Mouse (Mus musculus) forebrain, embryonic 15.5 days (tissue): ENCODE data around the gene Dars. TPM values are rescaled to one million over a fixed set of nuclear protein-coding genes. Genes with fewer than 3 reads are reported as not detected.

Experiments used
- ATAC-seq: fragments of 200-750 bp; cut with Nextera tagmentation; replicated peaks from 2 replicates; pipeline ENCODE4 v1.8.0; 2017; ENCODE audit warnings: mild to moderate bottlenecking, moderate TSS enrichment, moderate library complexity
- H3K27ac ChIP-seq: fragments of 300-500 bp; sonication (generic); replicated peaks from 2 replicates; pipeline ENCODE4 v1.5.1; 2015; ENCODE audit warnings: mild to moderate bottlenecking, inconsistent platforms
- H3K27me3 ChIP-seq: fragments of 300-500 bp; sonication (generic); 2 replicates; pipeline ENCODE4 v1.6.1; 2015; ENCODE audit warnings: inconsistent platforms
- H3K36me3 ChIP-seq: fragments of 300-500 bp; sonication (generic); 2 replicates; pipeline ENCODE4 v1.6.1; 2015; ENCODE audit warnings: mild to moderate bottlenecking, inconsistent platforms
- H3K4me1 ChIP-seq: fragments of 300-500 bp; sonication (generic); 2 replicates; pipeline ENCODE4 v1.6.1; 2015; ENCODE audit warnings: inconsistent platforms
- H3K4me2 ChIP-seq: fragments of 300-500 bp; sonication (generic); replicated peaks from 2 replicates; pipeline ENCODE4 v1.6.1; 2015; ENCODE audit warnings: mild to moderate bottlenecking, inconsistent platforms
- H3K4me3 ChIP-seq: fragments of 300-500 bp; sonication (generic); 2 replicates; pipeline ENCODE4 v1.5.1; 2015; ENCODE audit warnings: mild to moderate bottlenecking, inconsistent platforms
- H3K9ac ChIP-seq: fragments of 300-500 bp; sonication (generic); replicated peaks from 2 replicates; pipeline ENCODE4 v1.6.1; 2015; ENCODE audit warnings: mild to moderate bottlenecking, inconsistent platforms
- H3K9me3 ChIP-seq: fragments of 300-500 bp; sonication (generic); 2 replicates; pipeline ENCODE4 v1.6.1; 2016; ENCODE audit warnings: inconsistent platforms
- WGBS: fragments of 180-500 bp; shearing (Covaris S2); methylation state at CpG from one replicate; pipeline ENCODE4 v1.1.7; 2015; ENCODE audit warnings: mixed read lengths; 5-methylcytosine and 5-hydroxymethylcytosine counted together
- polyA plus RNA-seq: library from polyadenylated mRNA; unstranded; fragments of >200 nt; fragmentation: Nextera tagmentation; extraction: Ambion mirVana; gene quantifications from 2 replicates; pipeline ENCODE4 v1.2.1, GENCODE M21; 2015

Dars gene
- polyA plus RNA-seq, 1 experiment from 2014 or later: 141 TPM

- 86% methylated on average over 7 of the region's 7 CpGs for WGBS
- Histone ChIP-seq H3K4me1 (no peaks in the 10 kb centered on the region), H3K36me3 (no peaks in the 10 kb centered on the region), H3K9ac (no peak overlapping the region), H3K4me3 (no peak overlapping the region), H3K9me3 (no peaks in the 10 kb centered on the region), H3K27ac (no peak overlapping the region), H3K4me2 (no peak overlapping the region), H3K27me3 (no peaks in the 10 kb centered on the region)
- no peak for ATAC-seq
Observed at GRCm38 (mm10) chr1:128447206-128447902, 30.2 kb upstream of the Dars start.

GRCm38 (mm10) chr1:128443890-128444839, 27.0 kb upstream of the Dars start:
- no peak overlapping the region for H3K27ac ChIP-seq
- 64% methylated on average over 9 of the region's 9 CpGs for WGBS
- H3K27me3 ChIP-seq: no peaks in the 10 kb centered on the region
- H3K9ac ChIP-seq: no peak overlapping the region
- no peak for ATAC-seq
- peaks cover 8% of the 10 kb centered on the region; the same call in 1 of the 2 replicates for H3K4me1 ChIP-seq
- no peaks in the 10 kb centered on the region for H3K9me3 ChIP-seq
- H3K4me3 ChIP-seq: no peak overlapping the region
- H3K36me3 ChIP-seq: no peaks in the 10 kb centered on the region
- H3K4me2 ChIP-seq: no peak overlapping the region

- no peak overlapping the region for H3K4me2 ChIP-seq
Observed at GRCm38 (mm10) chr1:128441129-128441473, 23.9 kb upstream of the Dars start.

GRCm38 (mm10) chr1:128440386-128441128, 23.4 kb upstream of the Dars start:
- Histone ChIP-seq H3K9me3 (no peaks in the 10 kb centered on the region), H3K4me3 (no peak overlapping the region), H3K9ac (no peak overlapping the region), H3K4me2 (no peak overlapping the region), H3K27ac (no peak overlapping the region), H3K27me3 (no peaks in the 10 kb centered on the region), H3K4me1 (peaks cover 8% of the 10 kb centered on the region; the same call in 1 of the 2 replicates), H3K36me3 (no peaks in the 10 kb centered on the region)
- 0 out of 2 replicates have a peak, but pooled peaks have one; percentile 53 for ATAC-seq
- WGBS: 26% methylated on average over 16 of the region's 16 CpGs

More at GRCm38 (mm10) chr1:128441129-128441473, 23.9 kb upstream of the Dars start:
- Histone ChIP-seq H3K4me3 (no peak overlapping the region), H3K4me1 (peaks cover 8% of the 10 kb centered on the region; the same call in 1 of the 2 replicates), H3K36me3 (no peaks in the 10 kb centered on the region), H3K9me3 (no peaks in the 10 kb centered on the region), H3K27ac (no peak overlapping the region), H3K27me3 (no peaks in the 10 kb centered on the region), H3K9ac (no peak overlapping the region)
- ATAC-seq: 0 out of 2 replicates have a peak, but pooled peaks have one; percentile 16
- WGBS: 39% methylated on average over 5 of the region's 5 CpGs

GRCm38 (mm10) chr1:128439618-128440017, 22.4 kb upstream of the Dars start:
- Histone ChIP-seq H3K9ac (no peak overlapping the region), H3K4me2 (no peak overlapping the region), H3K36me3 (no peaks in the 10 kb centered on the region), H3K27ac (no peak overlapping the region), H3K4me3 (no peak overlapping the region), H3K9me3 (no peaks in the 10 kb centered on the region), H3K27me3 (no peaks in the 10 kb centered on the region), H3K4me1 (peaks cover 8% of the 10 kb centered on the region; the same call in 1 of the 2 replicates)
- ATAC-seq: no peak
- WGBS: 99% methylated on average over 4 of the region's 4 CpGs

- Histone ChIP-seq H3K4me2 (no peak overlapping the region), H3K9me3 (no peaks in the 10 kb centered on the region), H3K4me1 (peaks cover 8% of the 10 kb centered on the region; the same call in 1 of the 2 replicates), H3K36me3 (no peaks in the 10 kb centered on the region), H3K9ac (no peak overlapping the region), H3K27me3 (no peaks in the 10 kb centered on the region), H3K27ac (no peak overlapping the region), H3K4me3 (no peak overlapping the region)
- 89% methylated on average over 5 of the region's 5 CpGs for WGBS
- no peak for ATAC-seq
Observed at GRCm38 (mm10) chr1:128438526-128438925, 21.4 kb upstream of the Dars start.

GRCm38 (mm10) chr1:128437276-128437675, 20.1 kb upstream of the Dars start:
- Histone ChIP-seq H3K4me3 (no peak overlapping the region), H3K36me3 (no peaks in the 10 kb centered on the region)
- 41% methylated on average over 1 of the region's 1 CpGs for WGBS

GRCm38 (mm10) chr1:128436015-128436414, 18.8 kb upstream of the Dars start:
- no peaks in the 10 kb centered on the region for H3K36me3 ChIP-seq
- H3K4me1 ChIP-seq: peaks cover 7% of the 10 kb centered on the region; the same call in 1 of the 2 replicates
- H3K9ac ChIP-seq: no peak overlapping the region
- no peak for ATAC-seq
- no peak overlapping the region for H3K4me2 ChIP-seq
- H3K27me3 ChIP-seq: no peaks in the 10 kb centered on the region
- WGBS: 92% methylated on average over 3 of the region's 3 CpGs
- H3K4me3 ChIP-seq: no peak overlapping the region
- H3K27ac ChIP-seq: no peak overlapping the region
- no peaks in the 10 kb centered on the region for H3K9me3 ChIP-seq

More at GRCm38 (mm10) chr1:128437276-128437675, 20.1 kb upstream of the Dars start:
- Histone ChIP-seq H3K4me2 (no peak overlapping the region), H3K9me3 (no peaks in the 10 kb centered on the region), H3K27me3 (no peaks in the 10 kb centered on the region), H3K27ac (no peak overlapping the region), H3K9ac (no peak overlapping the region), H3K4me1 (peaks cover 8% of the 10 kb centered on the region; the same call in 1 of the 2 replicates)
- ATAC-seq: no peak

- WGBS: 87% methylated on average over 4 of the region's 4 CpGs
- H3K36me3 ChIP-seq: no peaks in the 10 kb centered on the region
Observed at GRCm38 (mm10) chr1:128435551-128435950, 18.4 kb upstream of the Dars start.

GRCm38 (mm10) chr1:128424928-128425327, 7.8 kb upstream of the Dars start:
- Histone ChIP-seq H3K36me3 (no peaks in the 10 kb centered on the region), H3K27ac (no peak overlapping the region), H3K9me3 (no peaks in the 10 kb centered on the region), H3K27me3 (no peaks in the 10 kb centered on the region), H3K4me3 (no peak overlapping the region), H3K4me1 (no peaks in the 10 kb centered on the region), H3K4me2 (no peak overlapping the region), H3K9ac (no peak overlapping the region)
- no peak for ATAC-seq
- WGBS: 86% methylated on average over 3 of the region's 3 CpGs

More at GRCm38 (mm10) chr1:128435551-128435950, 18.4 kb upstream of the Dars start:
- no peaks in the 10 kb centered on the region for H3K9me3 ChIP-seq
- H3K27me3 ChIP-seq: no peaks in the 10 kb centered on the region
- no peak overlapping the region for H3K9ac ChIP-seq
- H3K27ac ChIP-seq: no peak overlapping the region
- no peak overlapping the region for H3K4me3 ChIP-seq
- ATAC-seq: no peak
- H3K4me2 ChIP-seq: no peak overlapping the region
- H3K4me1 ChIP-seq: peaks cover 2% of the 10 kb centered on the region; the same call in 1 of the 2 replicates

- H3K4me1 ChIP-seq: 0 out of 2 replicates have a peak, but pooled peaks cover 7% of the 10 kb centered on the region
- H3K9ac ChIP-seq: no peak overlapping the region
- H3K27me3 ChIP-seq: no peaks in the 10 kb centered on the region
- H3K36me3 ChIP-seq: 0 out of 2 replicates have a peak, but pooled peaks cover 8% of the 10 kb centered on the region
- peak overlapping the region; percentile 86; the same call in 1 of the 2 replicates for H3K27ac ChIP-seq
- WGBS: 49% methylated on average over 5 of the region's 5 CpGs
- no peak; the same call in 1 of the 2 replicates for ATAC-seq
- no peaks in the 10 kb centered on the region for H3K9me3 ChIP-seq
- peak overlapping the region; percentile 60 for H3K4me2 ChIP-seq
- peak overlapping the region; percentile 76 for H3K4me3 ChIP-seq
Observed at GRCm38 (mm10) chr1:128417533-128417888, 343 bp upstream of the Dars start.
